Mouse (Mus musculus) neural tube, embryonic 10.5 days (tissue): ENCODE measurements around the gene Pde6d.
A peak's percentile ranks its signal among the peaks of the same experiment; 100 is the strongest.
"Not testable (repeated sequence)": the region's sequence is repeated elsewhere in the genome, so short reads cannot be mapped to it uniquely, and the experiment has no call there.

Experiments used
- DNase-seq: peaks from one replicate; pipeline ENCODE4 v3.0.0-alpha.2; 2017; ENCODE audit warnings: low spot score; ENCODE audit errors: extremely low spot score

Gene Pde6d

GRCm38 (mm10) chr1:86569292-86569860, 13.1 kb downstream of the Pde6d start:
- no peak for DNase-seq

DNA sequence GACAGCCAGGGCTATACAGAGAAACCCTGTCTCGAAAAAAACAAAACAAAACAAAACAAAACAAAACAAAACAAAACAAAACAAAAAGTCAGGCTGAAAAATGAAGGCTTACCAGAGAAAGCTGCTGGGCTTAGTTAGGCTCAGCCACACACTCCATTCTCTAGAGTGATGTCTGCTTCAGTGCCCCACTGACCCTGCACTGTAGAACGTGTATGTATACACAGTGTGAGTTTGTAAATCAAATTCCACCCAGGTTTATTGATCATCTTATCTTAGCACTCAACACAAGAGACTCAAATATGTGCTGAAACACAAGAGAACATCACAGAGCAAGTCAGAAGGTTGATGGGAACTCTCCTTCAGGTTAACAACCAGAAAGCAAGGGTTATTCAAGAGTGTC, 14.0 kb downstream of the Pde6d start:
- no peak for DNase-seq

DNA sequence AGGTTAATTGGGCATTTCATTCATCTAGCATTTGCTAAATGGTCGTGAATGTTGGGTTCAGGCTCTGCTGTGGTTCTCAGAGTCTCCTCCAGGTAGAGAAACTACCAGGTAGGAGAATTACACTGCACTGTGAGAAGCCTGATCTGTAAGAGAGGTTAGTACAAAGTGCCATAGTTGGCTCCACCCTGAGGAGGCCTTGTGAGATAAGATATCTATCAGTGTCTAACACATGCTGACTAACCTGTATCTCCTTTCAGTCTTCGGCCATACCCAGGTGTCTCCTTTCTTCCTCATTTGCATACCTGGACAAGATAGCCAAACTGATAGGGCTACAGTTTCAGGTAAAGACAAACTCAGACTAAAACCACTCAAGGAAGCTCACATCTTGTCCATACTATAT, 19.8 kb downstream of the Pde6d start:
- DNase-seq: no peak

- no peak for DNase-seq
Observed at GRCm38 (mm10) chr1:86559232-86559631, 23.2 kb downstream of the Pde6d start.

GRCm38 (mm10) chr1:86557872-86558271, 24.6 kb downstream of the Pde6d start:
- DNase-seq: no peak

GRCm38 (mm10) chr1:86555665-86556064, 26.8 kb downstream of the Pde6d start:
- no peak for DNase-seq

DNA sequence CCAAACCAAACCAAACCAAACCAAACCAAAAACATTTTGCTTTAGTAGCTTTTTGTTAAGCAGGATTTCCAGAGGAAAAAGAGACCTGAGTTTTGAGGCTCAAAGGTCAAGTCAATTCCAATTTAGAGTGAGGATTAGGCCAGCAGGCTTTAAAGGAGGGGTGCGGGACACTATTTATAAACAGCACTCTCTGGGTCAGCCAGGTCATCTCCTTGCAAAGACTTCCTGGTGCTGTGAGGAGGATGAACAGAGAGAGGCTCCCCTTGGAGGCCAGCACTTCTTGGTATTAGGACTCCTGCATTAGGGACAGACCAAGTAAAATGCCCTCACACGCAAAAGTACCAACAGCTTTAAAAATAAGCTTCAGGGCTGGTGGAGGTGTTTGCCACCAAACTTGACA, 30.6 kb downstream of the Pde6d start:
- no peak for DNase-seq

DNA sequence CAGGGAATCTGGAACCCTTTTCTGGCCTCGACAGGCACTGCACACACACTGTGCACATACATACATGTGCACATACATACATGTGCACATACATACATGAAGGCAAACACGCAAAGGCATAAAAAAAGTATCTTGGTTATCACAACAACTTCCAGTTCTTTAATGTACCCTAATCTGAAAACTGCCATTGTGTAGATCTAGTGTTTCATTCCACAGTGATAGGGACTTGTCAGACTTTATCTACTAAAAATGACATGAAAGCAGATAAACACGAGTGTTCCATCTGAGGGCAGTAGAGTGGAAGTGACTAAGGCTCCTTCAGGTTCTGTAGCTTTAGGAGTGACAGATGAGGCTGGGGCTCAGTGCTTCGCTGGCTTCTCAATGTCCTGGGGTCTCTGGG, 31.1 kb downstream of the Pde6d start:
- DNase-seq: no peak

GRCm38 (mm10) chr1:86546797-86547196, 35.6 kb downstream of the Pde6d start:
- DNase-seq: no peak

- DNase-seq: no peak
Observed at GRCm38 (mm10) chr1:86542584-86542983, 39.8 kb downstream of the Pde6d start.

GRCm38 (mm10) chr1:86539583-86539982, 42.8 kb downstream of the Pde6d start:
- not testable (repeated sequence) for DNase-seq

DNA sequence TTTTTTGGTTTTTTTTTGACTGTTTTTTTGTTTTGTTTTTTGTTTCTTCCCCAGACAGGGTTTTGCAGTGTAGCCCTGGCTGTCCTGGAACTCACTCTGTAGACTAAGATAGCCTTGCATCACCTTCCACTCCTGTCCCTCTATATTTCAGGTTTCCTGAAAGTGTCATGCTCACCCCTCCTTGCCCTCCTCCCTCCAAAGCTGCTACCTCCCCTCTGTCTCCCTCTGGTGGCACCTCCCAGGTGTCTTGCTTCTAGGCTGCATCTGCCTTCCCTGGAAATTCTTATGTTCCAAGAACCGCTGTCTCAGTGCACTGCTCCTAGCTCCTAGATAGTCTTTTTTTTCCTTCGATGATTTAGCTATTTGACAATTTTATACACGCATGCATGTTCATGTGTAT, 44.0 kb downstream of the Pde6d start:
- DNase-seq: no peak

GRCm38 (mm10) chr1:86533411-86534130, 48.9 kb downstream of the Pde6d start:
- DNase-seq: no peak

DNA sequence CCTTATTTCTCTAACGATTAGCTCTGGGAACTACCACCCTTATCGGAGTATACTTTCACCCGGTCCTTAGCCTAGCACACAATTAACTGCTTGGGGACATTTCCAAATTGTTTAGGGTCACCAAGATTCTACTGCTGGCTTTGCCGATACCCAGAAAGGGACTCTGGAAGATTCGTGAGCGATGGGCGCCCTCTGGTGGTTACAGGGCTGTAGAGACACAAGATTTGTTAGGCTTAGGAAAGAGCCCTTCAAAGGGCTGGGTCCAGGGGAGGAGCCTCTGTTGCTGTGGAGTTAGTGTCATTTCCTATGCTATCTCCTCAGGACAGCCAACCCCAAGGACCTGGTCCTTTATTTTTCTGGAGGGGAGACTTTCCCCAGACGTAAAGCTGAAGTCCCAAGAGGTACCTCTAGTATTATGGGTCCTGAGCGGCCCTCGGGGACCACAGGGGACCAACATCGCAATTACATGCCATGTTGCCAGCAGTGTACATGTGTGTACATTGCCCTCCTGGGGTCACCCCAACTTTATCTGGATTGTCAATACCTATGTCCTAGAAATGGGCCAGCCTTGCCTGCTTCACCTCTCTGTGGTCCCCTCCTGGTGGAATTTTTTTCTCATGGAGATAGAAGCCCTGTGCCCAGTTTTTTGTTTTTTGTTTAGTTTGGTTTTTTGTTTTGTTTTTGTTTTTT, 49.9 kb downstream of the Pde6d start:
- peak; percentile 97 for DNase-seq

DNA sequence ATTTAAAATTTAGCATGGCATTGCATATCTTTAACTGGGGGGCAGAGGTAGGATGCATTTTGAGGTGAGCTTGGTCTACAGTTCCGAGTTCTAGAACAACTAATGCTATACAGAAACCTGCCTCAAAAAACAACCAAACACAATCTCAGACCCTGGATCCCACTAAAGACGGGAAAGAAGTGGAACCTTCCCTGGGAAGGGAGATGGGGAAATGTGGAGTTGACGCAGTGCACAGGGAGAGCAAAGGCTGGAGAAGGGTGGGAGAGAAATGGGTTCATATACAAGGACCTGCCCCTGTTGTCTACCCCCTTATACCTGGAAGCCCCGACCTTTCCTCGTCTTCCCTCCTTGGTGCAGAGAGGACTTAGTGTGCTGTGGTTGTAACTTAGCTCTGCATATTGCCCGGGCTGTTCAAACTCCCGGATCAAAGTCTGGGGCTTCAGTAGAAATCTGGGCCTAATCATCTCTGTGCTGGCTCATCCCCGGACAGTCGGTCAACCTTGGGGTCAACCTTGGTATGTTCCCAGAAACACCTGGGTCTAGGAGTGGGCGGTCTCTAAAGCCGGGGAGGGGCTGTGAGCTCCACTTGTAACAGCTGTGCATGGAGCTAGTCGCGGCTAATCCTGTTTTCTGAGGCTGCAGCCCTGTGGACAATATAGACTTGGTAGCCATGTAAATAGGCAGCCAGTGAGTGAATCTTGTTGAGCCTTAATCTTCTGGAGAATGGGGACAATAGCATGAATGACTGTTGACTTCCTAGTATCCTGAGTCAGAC, 50.7 kb downstream of the Pde6d start:
- peak; percentile 80 for DNase-seq

DNA sequence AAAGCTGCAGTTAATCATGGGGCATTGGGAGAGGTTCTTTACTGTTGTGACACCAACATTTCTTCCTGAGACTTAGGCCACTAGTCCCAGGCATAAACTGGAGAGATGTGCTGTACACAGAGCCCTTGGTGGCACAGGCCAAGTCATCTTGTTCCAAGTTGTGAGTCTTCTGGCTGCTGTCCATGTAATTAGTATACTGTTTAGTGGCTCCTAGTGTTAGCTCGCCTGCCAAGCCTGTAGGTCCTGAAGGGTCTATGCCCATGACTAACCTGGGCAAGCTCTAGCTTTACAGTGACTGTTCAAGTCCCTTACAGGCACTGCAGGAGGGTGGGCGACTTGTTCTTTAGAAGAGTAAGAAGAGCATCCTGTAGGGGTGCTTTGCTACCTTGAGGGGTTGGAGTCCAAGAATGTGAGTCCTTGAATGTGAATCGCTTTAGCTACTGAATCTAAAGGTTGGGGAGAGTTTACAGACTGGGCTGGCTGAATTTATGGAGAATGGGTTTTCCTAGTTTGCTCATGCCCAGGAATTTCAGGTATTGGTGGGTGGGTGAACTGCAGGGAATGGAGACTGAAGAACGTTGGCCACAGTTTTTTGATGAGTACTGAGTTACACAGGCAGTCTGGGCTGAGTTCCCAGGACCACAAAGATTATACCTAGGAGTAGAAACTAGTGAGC, 51.4 kb downstream of the Pde6d start:
- DNase-seq: peak; percentile 58

- no peak for DNase-seq
Observed at GRCm38 (mm10) chr1:86529590-86529989, 52.8 kb downstream of the Pde6d start.

GRCm38 (mm10) chr1:86528571-86529180, 53.8 kb downstream of the Pde6d start:
- no peak for DNase-seq

- peak; percentile 93 for DNase-seq
Observed at GRCm38 (mm10) chr1:86527599-86528486, 54.6 kb downstream of the Pde6d start.
